Mouse (Mus musculus) adrenal gland, adult 18-20 months (tissue): ENCODE measurements at regions not wholly inside any gene's neighbourhood (a gene's known extent, or its start where the extent isn't known, plus 50 kb on each side); places are given as distances from the start of the nearest gene placed in this dataset.
A peak's percentile ranks its signal among the peaks of the same experiment; 100 is the strongest.

Source experiments
- DNase-seq, 2 experiments: peaks; one replicate each; pipeline ENCODE4 v3.0.0; 2021 to 2022; ENCODE audit warnings: low spot score in 2 of 2

- DNase-seq: no peak
Observed at GRCm38 (mm10) chr11:82668026-82668425, 96.1 kb downstream of the Cct6b start.

GRCm38 (mm10) chr11:82664076-82664475 is 100.0 kb downstream of the Cct6b start:
- DNase-seq: no peak

GRCm38 (mm10) chr11:82662086-82662485 is 102.0 kb downstream of the Cct6b start:
- no peak for DNase-seq

- no peak for DNase-seq
Observed at GRCm38 (mm10) chr11:82651751-82652150, 112.4 kb downstream of the Cct6b start.

GRCm38 (mm10) chr11:82638513-82638912 is 125.6 kb downstream of the Cct6b start:
- no peak for DNase-seq

GRCm38 (mm10) chr11:82632191-82632590 is 131.9 kb downstream of the Cct6b start:
- no peak for DNase-seq

- no peak for DNase-seq
Observed at GRCm38 (mm10) chr11:82631387-82631786, 132.7 kb downstream of the Cct6b start.

- DNase-seq: no peak
Observed at GRCm38 (mm10) chr11:82626501-82627111, 137.5 kb downstream of the Cct6b start.

GRCm38 (mm10) chr11:82621061-82621460 is 143.1 kb downstream of the Cct6b start:
- no peak for DNase-seq

GRCm38 (mm10) chr11:82619418-82619817 is 144.7 kb downstream of the Cct6b start:
- DNase-seq: no peak

- no peak for DNase-seq
Observed at GRCm38 (mm10) chr11:82618457-82618856, 145.7 kb downstream of the Cct6b start.

GRCm38 (mm10) chr11:82616856-82617255 is 147.3 kb downstream of the Cct6b start:
- DNase-seq: no peak

- no peak for DNase-seq
Observed at GRCm38 (mm10) chr11:82614356-82614755, 149.8 kb downstream of the Cct6b start.

GRCm38 (mm10) chr11:82613503-82613902 is 150.6 kb downstream of the Cct6b start:
- peak; percentile 48 to 71 for DNase-seq

GRCm38 (mm10) chr11:82612026-82612425 is 152.1 kb downstream of the Cct6b start:
- DNase-seq: no peak

- no peak for DNase-seq
Observed at GRCm38 (mm10) chr11:82608963-82609362, 155.2 kb downstream of the Cct6b start.

- no peak for DNase-seq
Observed at GRCm38 (mm10) chr11:82607661-82608060, 156.5 kb downstream of the Cct6b start.

- no peak for DNase-seq
Observed at GRCm38 (mm10) chr11:82604251-82604835, 159.8 kb downstream of the Cct6b start.

- DNase-seq: no peak
Observed at GRCm38 (mm10) chr11:82602818-82603217, 161.3 kb downstream of the Cct6b start.

GRCm38 (mm10) chr11:82602250-82602649 is 161.9 kb downstream of the Cct6b start:
- no peak for DNase-seq

- DNase-seq: no peak
Observed at GRCm38 (mm10) chr11:82600151-82600550, 164.0 kb downstream of the Cct6b start.

- no peak for DNase-seq
Observed at GRCm38 (mm10) chr11:82597757-82598156, 166.4 kb downstream of the Cct6b start.

GRCm38 (mm10) chr11:82596801-82597200 is 167.3 kb downstream of the Cct6b start:
- no peak for DNase-seq
